Mouse (Mus musculus): Measurements from ENCODE around the gene Traf4.
"Not testable (repeated sequence)": the region's sequence is repeated elsewhere in the genome, so short reads cannot be mapped to it uniquely, and the experiment has no call there.

Traf4 gene

DNA sequence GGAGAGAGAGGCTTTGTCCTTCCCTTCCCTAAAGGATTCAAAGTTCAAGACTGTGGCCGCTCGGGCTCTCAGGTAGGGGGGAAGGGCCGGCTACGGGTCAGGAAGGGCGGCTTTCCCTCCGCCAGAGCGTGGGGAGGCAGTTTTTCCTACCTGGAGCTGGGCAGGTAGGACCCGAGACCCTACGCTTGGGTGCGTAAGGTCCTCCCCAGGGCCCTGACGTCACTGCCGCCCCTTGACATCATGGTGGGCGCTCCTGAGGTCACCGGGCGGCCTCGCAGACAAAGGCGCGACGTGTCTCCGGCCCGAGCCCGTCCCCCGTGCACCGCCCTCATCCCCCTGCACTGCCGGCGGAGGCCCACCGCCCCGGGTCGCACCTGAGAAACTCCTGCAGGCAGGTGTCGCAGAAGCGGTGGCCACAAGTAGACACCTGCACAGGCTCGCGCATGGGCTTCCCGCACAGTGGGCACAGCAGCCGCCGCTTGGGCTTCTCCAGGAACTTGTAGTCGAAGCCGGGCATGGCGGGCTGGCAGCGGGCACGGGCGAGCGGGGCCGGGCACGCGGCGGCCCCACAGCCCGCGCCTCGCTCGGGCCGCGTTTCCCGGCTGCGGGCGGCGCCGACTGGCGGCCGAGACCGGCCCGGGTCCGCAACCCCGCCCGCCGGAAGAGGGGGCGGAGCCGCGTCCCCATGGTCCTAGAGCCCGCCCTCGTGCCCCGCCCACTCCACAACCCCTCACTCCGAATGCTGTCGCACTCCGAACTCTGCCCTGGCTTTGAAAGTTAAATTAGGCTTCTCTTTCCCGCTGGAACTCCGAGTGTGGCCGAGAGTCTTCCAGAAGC, at the start of gene Traf4:
TSS of gene Traf4 (minus strand) at position 666 of the 837 bp plus-strand sequence.
- peak; percentile 74 for DNase-seq (ENCODE audit: low read depth)

- no peak for DNase-seq (ENCODE audit: low read depth)
Measured at GRCm38 (mm10) chr11:78213086-78213817, 47.9 kb upstream of the Traf4 start.

DNA sequence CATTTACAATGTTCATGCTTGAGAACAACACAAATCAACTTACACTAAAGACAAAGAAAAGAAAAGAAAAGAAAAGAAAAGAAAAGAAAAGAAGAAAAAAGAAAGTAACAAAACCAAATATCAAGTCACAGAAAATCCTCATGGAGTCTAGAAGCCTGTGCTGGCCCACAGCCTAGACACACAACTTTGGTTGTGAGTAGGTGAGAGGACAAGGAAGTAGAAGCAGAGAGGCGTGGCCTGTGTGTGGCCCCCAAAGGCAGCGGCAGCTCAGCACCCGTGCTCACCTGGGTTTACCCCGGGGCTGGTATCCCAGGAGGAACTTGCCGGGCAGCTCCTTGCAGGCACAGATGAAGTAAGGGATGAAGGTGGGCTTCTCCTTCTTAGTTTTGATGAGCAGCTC, 46.1 kb upstream of the Traf4 start:
- no peak for DNase-seq (ENCODE audit: low read depth)

DNA sequence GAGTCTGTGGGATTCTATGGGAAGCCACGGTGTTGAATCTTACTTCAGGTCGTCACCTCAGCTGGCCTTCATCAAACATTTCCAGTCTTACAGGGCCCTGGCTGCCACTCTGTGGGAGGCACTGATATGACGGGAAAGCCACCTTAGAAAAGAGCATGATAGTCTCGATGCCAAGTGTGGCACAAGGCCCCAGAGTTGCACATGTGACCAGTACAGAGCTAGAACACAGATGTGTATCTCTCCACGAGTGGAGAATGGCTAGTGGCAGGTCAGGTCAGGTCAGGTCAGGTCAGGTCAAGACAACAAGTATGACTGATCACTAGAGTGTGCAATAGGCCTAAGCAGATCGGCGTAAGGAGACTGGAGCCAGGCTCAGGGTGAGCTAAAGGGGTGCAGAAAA, 45.2 kb upstream of the Traf4 start:
- DNase-seq (ENCODE audit: low read depth) = no peak

GRCm38 (mm10) chr11:78209886-78210285, 44.5 kb upstream of the Traf4 start:
- no peak for DNase-seq (ENCODE audit: low read depth)

DNA sequence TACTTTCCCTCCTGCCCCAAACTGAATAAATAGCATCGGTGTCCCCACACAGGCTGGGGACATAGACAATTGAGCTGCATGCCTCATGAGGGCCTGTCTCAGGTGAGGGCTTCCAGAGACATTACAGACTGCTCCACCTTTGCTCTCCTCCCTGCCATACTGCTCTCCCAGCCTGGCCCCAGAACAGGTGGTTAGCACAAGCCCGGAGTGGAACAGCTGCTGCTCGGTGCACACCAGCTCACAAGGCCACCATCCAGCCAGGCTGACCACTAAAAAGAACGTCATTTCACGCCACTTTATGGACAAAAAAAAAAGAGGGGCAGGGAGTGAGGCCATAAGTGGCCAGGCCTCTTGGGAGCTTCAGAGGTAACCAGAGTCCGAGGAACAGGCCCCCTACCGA, 41.8 kb upstream of the Traf4 start:
- no peak for DNase-seq (ENCODE audit: low read depth)

- DNase-seq (ENCODE audit: low read depth) = no peak
Measured at GRCm38 (mm10) chr11:78205361-78206206, 40.2 kb upstream of the Traf4 start.

- DNase-seq (ENCODE audit: low read depth) = no peak
Measured at GRCm38 (mm10) chr11:78204287-78204686, 38.9 kb upstream of the Traf4 start.

GRCm38 (mm10) chr11:78202372-78202771, 37.0 kb upstream of the Traf4 start:
- no peak for DNase-seq (ENCODE audit: low read depth)

DNA sequence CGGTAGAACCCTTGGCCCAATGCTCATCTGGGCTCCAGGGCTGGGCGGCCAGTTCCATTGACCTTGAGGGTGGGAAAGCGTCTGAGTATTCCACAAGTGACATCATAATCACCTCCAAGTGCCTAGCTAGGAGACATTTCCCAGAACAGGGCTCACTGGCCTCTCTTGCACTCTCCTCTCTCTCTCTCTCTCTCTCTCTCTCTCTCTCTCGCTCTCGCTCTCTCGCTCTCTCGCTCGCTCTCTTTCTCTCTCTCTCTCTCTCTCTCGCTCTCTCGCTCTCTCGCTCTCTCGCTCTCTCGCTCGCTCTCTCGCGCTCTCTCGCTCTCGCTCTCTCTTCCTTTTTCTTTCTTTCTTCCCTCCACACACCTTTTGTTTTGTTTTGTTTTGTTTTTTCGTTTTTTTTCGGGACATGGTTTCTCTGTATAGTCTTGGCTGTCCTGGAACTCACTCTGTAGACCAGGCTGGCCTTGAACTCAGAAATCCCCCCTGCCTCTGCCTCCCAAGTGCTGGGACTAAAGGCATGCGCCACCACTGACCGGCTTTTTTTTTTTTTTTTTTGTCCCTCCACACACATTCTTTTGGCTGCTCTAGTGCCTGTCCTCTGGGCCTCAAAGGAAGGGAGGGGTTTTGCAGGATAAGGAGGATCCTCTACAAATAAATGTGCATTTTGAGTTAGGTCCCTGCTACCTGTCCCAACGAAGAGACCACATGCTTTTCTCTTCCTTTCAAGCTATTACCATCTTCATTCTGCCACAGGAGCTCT, 29.9 kb upstream of the Traf4 start:
- no peak for DNase-seq (ENCODE audit: low read depth)

DNA sequence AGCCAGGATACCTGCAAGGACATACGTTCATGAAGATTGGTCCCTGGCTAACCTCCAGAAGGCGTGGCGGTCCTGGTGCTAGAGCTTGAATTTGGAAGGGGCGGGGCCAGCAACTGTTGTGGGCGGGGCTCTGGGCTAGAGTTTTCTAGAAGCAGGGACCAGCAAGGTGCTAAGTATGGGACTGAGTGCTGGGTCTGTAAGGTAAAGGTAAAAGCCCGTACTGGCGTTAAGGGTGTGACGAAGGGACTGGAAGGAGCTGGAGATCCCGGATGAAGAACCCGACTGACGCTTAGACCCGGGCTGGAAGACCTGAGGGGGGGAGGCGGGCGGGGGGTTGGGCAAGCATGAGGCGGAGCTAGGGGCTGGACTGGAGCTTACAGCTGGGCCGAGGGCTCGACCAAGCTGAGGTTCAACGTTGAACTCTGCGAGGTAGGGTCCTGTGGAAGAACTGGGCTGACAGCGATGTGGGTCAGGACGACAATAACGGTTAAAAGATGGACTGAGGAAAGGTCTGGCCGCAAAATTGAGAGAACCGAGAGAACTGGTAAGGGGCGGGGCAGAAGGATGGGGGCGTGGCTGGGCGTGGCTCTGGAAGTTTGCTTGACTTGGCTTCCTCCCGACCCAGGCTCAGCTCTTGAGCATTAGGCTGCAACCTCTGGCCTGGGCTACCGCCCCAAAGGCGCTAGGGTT, 29.2 kb upstream of the Traf4 start:
- DNase-seq (ENCODE audit: low read depth) = peak; percentile 81

DNA sequence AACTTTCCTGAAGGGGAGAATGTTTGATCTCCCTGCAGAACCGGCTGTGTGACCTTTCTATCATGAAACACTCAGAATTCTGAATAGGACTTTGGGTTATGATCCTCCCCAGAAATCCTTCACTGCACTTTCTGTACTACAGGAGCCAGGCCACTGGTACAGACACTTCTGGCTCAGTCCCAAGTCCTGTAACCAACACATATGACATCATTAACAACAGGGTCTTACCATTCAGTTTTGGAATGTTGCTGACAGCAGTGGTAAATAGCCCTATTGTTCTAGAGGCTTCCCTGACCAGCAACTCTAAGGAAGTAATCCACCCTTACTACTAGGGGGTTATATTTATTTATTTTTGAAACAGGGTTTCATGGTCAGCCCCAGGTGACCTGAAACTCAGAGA, 27.7 kb upstream of the Traf4 start, which contains the start of gene Proca1:
TSS of gene Proca1 (plus strand) at position 280 of the 400 bp plus-strand sequence.
- DNase-seq (ENCODE audit: low read depth) = no peak

DNA sequence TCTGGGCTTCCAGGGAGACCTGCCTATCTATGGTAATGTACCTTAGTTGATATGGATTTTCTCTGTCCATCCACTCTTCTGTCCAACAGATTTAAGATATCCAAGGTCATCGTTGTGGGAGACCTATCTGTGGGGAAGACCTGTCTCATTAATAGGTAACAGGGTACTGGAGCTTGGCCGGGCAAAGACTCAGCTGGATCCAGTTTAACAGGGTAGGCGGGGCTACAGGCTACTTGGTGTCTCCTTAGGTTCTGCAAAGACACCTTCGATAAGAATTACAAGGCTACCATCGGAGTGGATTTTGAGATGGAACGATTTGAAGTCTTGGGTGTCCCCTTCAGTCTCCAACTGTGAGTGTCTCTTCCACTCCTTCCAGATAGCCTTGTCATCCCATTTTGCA, 24.7 kb upstream of the Traf4 start:
- no peak for DNase-seq (ENCODE audit: low read depth)

DNA sequence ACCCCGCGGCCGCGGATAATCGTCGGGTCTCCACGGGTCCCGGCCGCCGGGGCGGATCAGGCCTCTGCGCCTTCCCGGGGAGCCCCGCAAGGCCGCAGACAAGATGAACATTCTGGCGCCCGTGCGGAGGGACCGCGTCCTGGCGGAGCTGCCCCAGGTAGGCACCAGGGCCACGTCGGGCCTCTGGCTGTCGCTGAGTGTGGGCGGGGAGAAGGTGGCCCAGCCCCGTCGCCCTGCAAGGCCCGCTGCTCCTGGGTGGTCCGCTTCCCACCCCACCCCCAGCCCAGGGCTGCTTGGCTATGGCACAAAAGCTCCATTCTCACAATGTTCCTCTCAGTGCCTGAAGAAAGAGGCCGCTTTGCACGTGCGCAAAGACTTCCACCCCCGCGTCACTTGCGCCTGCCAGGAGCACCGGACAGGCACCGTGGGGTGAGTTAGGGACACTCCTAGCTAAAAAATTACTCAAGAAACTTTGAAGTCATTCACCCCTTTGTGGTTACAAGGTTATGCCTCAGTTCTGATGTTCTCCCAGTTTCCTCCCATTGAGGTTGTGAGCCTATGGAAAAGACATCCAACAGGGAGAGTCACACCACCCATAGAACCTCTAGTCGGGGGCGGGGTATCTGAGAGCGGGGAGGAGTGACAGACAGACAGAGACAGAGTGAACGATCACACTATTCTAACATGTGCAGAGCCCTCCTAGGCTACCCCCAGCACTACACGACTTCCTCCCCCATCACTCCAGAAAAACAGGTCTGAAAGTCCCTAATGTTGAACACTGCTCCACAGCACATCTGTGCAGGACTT, 24.0 kb upstream of the Traf4 start:
- no peak for DNase-seq (ENCODE audit: low read depth)

DNA sequence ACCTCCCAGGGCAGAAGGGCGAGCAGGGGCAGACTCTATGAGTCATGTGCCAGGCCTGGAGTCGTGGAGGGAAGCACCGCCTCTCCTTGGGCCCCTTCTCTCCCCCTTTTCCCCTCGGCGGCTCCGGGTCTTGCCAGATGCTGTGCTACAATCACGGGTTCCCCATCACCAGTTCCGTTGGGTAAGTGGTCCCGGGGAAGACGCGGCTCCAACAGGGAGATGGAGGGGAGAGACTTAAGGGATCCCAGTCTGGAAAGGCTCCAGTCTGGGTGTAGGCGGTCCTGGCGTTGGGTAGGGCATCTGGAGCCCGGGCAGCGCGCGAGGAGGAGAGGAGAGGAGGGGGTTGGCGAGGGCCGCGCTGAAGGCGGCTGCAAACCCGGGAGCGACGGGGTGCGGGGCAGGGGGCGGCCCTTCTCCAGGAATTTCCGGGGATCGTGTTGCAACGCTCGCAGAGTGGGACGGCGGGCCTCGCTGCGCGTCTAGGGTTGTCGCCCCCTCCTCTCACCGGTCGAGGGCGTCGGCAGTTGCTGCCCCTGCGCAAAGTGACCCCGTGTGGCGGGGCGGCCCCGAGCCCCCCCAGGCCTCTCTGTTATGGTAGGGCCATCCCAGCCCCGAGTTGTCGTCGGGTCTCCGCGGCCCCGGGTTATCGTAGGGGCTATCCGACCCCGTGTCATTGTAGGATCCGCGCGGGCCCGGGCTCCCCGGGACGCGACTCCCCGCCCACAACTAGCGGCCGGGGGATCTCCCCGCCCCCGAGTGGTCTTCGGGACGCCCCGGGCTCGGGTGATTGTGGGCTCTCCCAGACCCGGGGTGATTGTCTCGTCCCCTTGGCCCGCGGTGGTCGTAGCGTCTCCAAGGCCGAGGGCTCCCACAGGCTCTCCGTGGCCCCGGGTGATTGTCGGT, 23.2 kb upstream of the Traf4 start, which contains the start of gene Rab34:
TSS of gene Rab34 (plus strand) at position 100 of the 903 bp plus-strand sequence.
- no peak for DNase-seq (ENCODE audit: low read depth)

GRCm38 (mm10) chr11:78184702-78185101, 19.3 kb upstream of the Traf4 start:
- DNase-seq (ENCODE audit: low read depth) = not testable (repeated sequence)

GRCm38 (mm10) chr11:78183884-78184514, 18.6 kb upstream of the Traf4 start:
- no peak for DNase-seq (ENCODE audit: low read depth)
